Mouse (Mus musculus): ENCODE results near the gene Lhpp. TPM values are rescaled to one million over a fixed set of nuclear protein-coding genes. Genes with fewer than 3 reads are reported as not detected.
A peak's percentile ranks its signal among the peaks of the same experiment; 100 is the strongest.

Gene Lhpp
- polyA plus RNA-seq, 1 experiment = 4.7 TPM

DNA sequence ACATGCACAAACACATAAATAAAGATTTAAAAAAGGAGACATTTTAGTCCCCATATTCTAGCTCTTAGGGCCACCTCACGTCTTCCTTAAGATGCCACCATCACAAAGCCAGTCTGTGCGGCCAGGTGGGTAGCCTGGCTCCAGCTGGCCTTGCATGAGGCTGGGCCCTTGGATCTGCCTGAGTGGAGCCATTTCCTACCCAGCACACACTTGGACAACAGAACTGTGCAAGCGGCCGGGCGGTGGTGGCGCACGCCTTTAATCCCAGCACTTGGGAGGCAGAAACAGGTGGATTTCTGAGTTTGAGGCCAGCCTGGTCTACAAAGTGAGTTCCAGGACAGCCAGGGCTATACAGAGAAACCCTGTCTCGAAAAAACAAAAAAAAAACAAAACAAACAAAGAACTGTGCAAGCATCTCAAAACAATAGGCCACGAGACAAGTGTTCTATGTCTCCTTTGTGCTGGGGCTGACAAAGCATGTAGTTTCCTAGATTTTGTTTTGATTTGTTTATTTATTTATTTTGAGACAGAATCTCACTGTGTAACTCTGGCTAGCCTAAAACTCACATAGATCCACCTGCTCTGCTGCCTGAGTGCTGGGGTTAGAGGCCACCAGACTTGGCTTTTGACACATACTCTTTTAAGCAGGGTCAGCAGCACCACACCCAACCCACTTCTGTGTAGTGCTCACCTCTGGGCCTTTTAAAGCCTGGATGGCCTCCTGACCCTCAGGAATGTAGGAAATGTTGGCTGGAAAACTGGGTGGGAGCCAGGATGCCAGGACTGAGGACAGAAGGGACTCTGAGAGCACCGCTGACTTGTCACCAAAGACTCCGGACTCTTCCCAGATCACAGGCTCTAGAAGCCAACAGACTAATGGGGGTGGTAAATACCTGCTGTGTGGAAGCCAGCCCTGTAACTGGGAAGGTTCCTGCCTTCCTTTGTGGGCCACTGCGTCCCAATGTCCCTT, 112.2 kb downstream of the Lhpp start:
- Histone ChIP-seq H3K4me3 (no peak overlapping the region), H3ac (ENCODE audit: control insufficient read depth, insufficient read length) (no peak overlapping the region), H3K27me3 (ENCODE audit: control insufficient read depth, insufficient read depth, insufficient read length) (no peaks in the 10 kb centered on the region), H3K4me2 (ENCODE audit: low read depth) (peak overlapping the region; percentile 46), H3K36me3 (ENCODE audit: control insufficient read depth, insufficient read depth) (no peaks in the 10 kb centered on the region), H3K79me2 (ENCODE audit: control insufficient read depth, insufficient read depth) (no peaks in the 10 kb centered on the region)
- TF ChIP-seq MAX (IDR thresholded peaks at IDR 0.05; ENCODE audit: low read depth) = no peak
- TF ChIP-seq REST (IDR thresholded peaks at IDR 0.05; ENCODE audit: insufficient read depth, insufficient read length) = no peak
- no peak for TF ChIP-seq TCF3 (IDR thresholded peaks at IDR 0.05; ENCODE audit: insufficient read length, low read depth)
- TF ChIP-seq MYOG (IDR thresholded peaks at IDR 0.05; ENCODE audit: control insufficient read depth in 1 of 3, insufficient read depth in 1 of 3, insufficient read length in 2 of 3, low read depth in 2 of 3) = peak in 1 of 3 experiments; percentile 17
- TF ChIP-seq USF1 (IDR thresholded peaks at IDR 0.05; ENCODE audit: low read depth) = no peak
- no peak for TF ChIP-seq SRF (IDR thresholded peaks at IDR 0.05; ENCODE audit: control insufficient read depth, insufficient read length, low read depth)
- TF ChIP-seq POLR2AphosphoS2 (IDR thresholded peaks at IDR 0.05; ENCODE audit: insufficient read length, low read depth) = no peak
- peak in 1 of 3 experiments; percentile 14 for TF ChIP-seq MYOD1 (IDR thresholded peaks at IDR 0.05; ENCODE audit: control insufficient read depth in 1 of 3, insufficient read length in 2 of 3, low read depth in 2 of 3)
- no peak for TF ChIP-seq TCF12 (IDR thresholded peaks at IDR 0.05; ENCODE audit: insufficient read depth, poor library complexity, severe bottlenecking)
- no peak for TF ChIP-seq CEBPB (IDR thresholded peaks at IDR 0.05; ENCODE audit: insufficient read depth, poor library complexity, severe bottlenecking)
- TF ChIP-seq E2F4 (IDR thresholded peaks at IDR 0.05; ENCODE audit: insufficient read depth) = no peak
- TF ChIP-seq POLR2A (IDR thresholded peaks at IDR 0.05; ENCODE audit: insufficient read length, low read depth) = no peak

DNA sequence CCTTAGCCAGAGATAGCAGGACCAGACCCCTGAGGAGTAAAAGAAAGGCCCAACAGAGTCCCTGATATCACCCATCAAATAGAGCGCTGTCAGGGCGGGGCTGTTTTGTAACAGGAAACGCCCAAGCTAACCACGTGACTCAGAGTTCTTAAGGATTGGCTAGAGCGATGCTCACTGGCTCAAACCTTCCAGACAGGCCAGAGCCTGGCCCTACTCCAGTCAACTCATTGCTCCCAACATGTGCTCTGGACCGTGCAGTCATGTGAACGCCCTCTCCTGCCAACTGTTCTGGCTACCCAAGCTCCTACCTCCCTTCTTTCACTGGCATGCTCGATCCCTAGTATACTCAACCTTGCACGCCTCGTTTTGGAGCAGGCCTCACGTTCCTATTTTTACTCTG, 113.5 kb downstream of the Lhpp start:
- Histone ChIP-seq H3K79me2 (ENCODE audit: control insufficient read depth, insufficient read depth) (no peaks in the 10 kb centered on the region), H3K4me2 (ENCODE audit: low read depth) (peak overlapping the region; percentile 46), H3K27me3 (ENCODE audit: control insufficient read depth, insufficient read depth, insufficient read length) (no peaks in the 10 kb centered on the region), H3K4me3 (no peak overlapping the region), H3ac (ENCODE audit: control insufficient read depth, insufficient read length) (no peak overlapping the region), H3K36me3 (ENCODE audit: control insufficient read depth, insufficient read depth) (no peaks in the 10 kb centered on the region)
- TF ChIP-seq TCF12 (IDR thresholded peaks at IDR 0.05; ENCODE audit: insufficient read depth, poor library complexity, severe bottlenecking) = no peak
- no peak for TF ChIP-seq E2F4 (IDR thresholded peaks at IDR 0.05; ENCODE audit: insufficient read depth)
- peak; percentile 25 for TF ChIP-seq POLR2AphosphoS2 (IDR thresholded peaks at IDR 0.05; ENCODE audit: insufficient read length, low read depth)
- peak; percentile 66 for TF ChIP-seq USF1 (IDR thresholded peaks at IDR 0.05; ENCODE audit: low read depth)
- peak in 2 of 3 experiments; percentile 37 to 86 for TF ChIP-seq MYOG (IDR thresholded peaks at IDR 0.05; ENCODE audit: control insufficient read depth in 1 of 3, insufficient read depth in 1 of 3, insufficient read length in 2 of 3, low read depth in 2 of 3)
- TF ChIP-seq MAX (IDR thresholded peaks at IDR 0.05; ENCODE audit: low read depth) = peak; percentile 51
- no peak for TF ChIP-seq TCF3 (IDR thresholded peaks at IDR 0.05; ENCODE audit: insufficient read length, low read depth)
- TF ChIP-seq MYOD1 (IDR thresholded peaks at IDR 0.05; ENCODE audit: control insufficient read depth in 1 of 3, insufficient read length in 2 of 3, low read depth in 2 of 3) = peak in 2 of 3 experiments; percentile 54 to 74
- TF ChIP-seq POLR2A (IDR thresholded peaks at IDR 0.05; ENCODE audit: insufficient read length, low read depth) = peak; percentile 62

DNA sequence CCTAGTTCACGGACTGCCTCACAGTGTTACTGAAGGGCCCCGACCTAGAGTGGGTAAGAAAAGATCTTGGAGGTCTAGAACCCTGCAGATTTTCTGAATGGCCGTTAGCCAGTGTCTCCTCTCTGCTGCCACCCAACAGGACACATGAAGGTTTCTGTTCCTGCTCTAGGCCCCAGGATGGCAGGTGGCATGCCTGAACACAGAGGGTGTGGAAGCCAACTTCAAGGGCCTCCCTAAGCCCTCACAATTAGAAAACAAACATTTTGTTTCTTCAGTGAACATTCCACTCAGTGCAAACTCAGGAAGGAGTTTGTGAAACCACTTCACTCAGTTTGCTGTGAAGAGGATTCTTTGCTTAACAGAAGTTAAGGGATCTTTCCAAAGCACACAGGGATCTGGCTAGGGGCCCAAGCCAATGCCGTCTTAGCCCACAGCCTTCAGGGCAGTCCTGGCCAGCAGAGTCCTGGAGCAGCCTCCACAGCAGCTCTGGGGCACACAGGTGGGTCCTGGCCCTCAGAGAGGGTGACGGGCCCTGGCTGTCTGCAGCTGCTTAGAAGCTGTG, 114.1 kb downstream of the Lhpp start:
- H3K27me3 ChIP-seq (ENCODE audit: control insufficient read depth, insufficient read depth, insufficient read length) = no peaks in the 10 kb centered on the region
- TF ChIP-seq CEBPB (IDR thresholded peaks at IDR 0.05; ENCODE audit: insufficient read depth, poor library complexity, severe bottlenecking) = no peak
- TF ChIP-seq MYOG (IDR thresholded peaks at IDR 0.05; ENCODE audit: control insufficient read depth in 1 of 3, insufficient read depth in 1 of 3, insufficient read length in 2 of 3, low read depth in 2 of 3) = peak in 1 of 3 experiments; percentile 59
- no peak for TF ChIP-seq E2F4 (IDR thresholded peaks at IDR 0.05; ENCODE audit: insufficient read depth)
- no peak for TF ChIP-seq USF1 (IDR thresholded peaks at IDR 0.05; ENCODE audit: low read depth)
- peak; percentile 24 for TF ChIP-seq POLR2A (IDR thresholded peaks at IDR 0.05; ENCODE audit: insufficient read length, low read depth)
- no peaks in the 10 kb centered on the region for H3K36me3 ChIP-seq (ENCODE audit: control insufficient read depth, insufficient read depth)
- H3K79me2 ChIP-seq (ENCODE audit: control insufficient read depth, insufficient read depth) = no peaks in the 10 kb centered on the region
- H3ac ChIP-seq (ENCODE audit: control insufficient read depth, insufficient read length) = no peak overlapping the region
- no peak overlapping the region for H3K4me3 ChIP-seq
- peak overlapping the region; percentile 56 for H3K4me2 ChIP-seq (ENCODE audit: low read depth)

DNA sequence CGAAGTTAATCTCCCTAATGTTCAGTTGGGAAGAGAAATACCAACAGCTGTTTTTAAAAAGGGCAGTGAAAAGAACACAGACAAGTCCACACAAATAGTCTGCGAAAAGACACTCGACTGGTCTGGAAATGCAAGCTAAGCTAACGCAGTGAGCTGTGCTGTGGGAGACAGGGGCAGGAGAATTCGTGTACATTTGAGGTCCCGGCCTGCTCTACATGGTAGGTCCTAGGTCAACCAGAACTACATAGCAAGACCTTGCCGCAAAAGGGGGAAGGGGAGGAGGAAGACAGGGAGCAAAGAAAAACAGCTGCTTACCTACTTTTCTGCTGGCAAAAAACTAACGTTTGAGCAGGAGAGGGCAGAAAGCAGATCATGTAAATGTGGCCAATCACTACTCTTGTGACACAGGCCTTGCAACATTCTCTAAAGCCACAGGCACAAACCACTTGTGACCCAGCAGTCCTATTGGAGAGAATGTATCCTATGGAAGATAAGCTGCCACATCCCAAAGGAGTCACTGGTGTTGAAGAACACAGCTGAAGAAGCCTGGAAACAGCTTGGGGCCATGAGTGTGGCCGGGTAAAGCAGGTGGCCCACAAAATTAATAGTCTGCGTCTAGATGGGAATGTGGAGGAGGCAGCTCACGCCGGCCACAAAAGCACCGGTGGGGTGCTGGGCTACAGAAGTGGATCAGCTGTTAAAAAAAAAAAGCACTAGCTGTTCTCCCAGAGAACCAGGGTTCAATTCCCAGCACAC, 115.8 kb downstream of the Lhpp start:
- TF ChIP-seq MYOD1 (IDR thresholded peaks at IDR 0.05; ENCODE audit: control insufficient read depth in 1 of 3, insufficient read length in 2 of 3, low read depth in 2 of 3) (peak; percentile 52 to 84 (median 70)), TCF3 (IDR thresholded peaks at IDR 0.05; ENCODE audit: insufficient read length, low read depth) (peak; percentile 68), POLR2A (IDR thresholded peaks at IDR 0.05; ENCODE audit: insufficient read length, low read depth) (no peak), E2F4 (IDR thresholded peaks at IDR 0.05; ENCODE audit: insufficient read depth) (no peak), CEBPB (IDR thresholded peaks at IDR 0.05; ENCODE audit: insufficient read depth, poor library complexity, severe bottlenecking) (peak; percentile 61; the same call in 1 of the 2 replicates), TCF12 (IDR thresholded peaks at IDR 0.05; ENCODE audit: insufficient read depth, poor library complexity, severe bottlenecking) (peak; percentile 83), MAX (IDR thresholded peaks at IDR 0.05; ENCODE audit: low read depth) (no peak), REST (IDR thresholded peaks at IDR 0.05; ENCODE audit: insufficient read depth, insufficient read length) (no peak), SRF (IDR thresholded peaks at IDR 0.05; ENCODE audit: control insufficient read depth, insufficient read length, low read depth) (no peak), POLR2AphosphoS2 (IDR thresholded peaks at IDR 0.05; ENCODE audit: insufficient read length, low read depth) (no peak), USF1 (IDR thresholded peaks at IDR 0.05; ENCODE audit: low read depth) (no peak), MYOG (IDR thresholded peaks at IDR 0.05; ENCODE audit: control insufficient read depth in 1 of 3, insufficient read depth in 1 of 3, insufficient read length in 2 of 3, low read depth in 2 of 3) (peak; percentile 55 to 91 (median 90))
- no peak overlapping the region for H3K4me3 ChIP-seq
- no peaks in the 10 kb centered on the region for H3K36me3 ChIP-seq (ENCODE audit: control insufficient read depth, insufficient read depth)
- no peak overlapping the region for H3ac ChIP-seq (ENCODE audit: control insufficient read depth, insufficient read length)
- H3K27me3 ChIP-seq (ENCODE audit: control insufficient read depth, insufficient read depth, insufficient read length) = no peaks in the 10 kb centered on the region
- H3K4me2 ChIP-seq (ENCODE audit: low read depth) = peak overlapping the region; percentile 56
- H3K79me2 ChIP-seq (ENCODE audit: control insufficient read depth, insufficient read depth) = no peaks in the 10 kb centered on the region

Data from myocyte (in vitro differentiated cells).